Mouse (Mus musculus) T-helper 1 cell (primary cell): ENCODE results near the gene Vstm2a.

ENCODE experiments used
- in situ Hi-C: fragments of 300-600 bp; cut with MboI, MseI; formaldehyde crosslinking; loops from one replicate; pipeline ENCODE4 v1.15.1; 2025; ENCODE audit warnings: high pct_unique_total_duplicates

Gene Vstm2a

DNA sequence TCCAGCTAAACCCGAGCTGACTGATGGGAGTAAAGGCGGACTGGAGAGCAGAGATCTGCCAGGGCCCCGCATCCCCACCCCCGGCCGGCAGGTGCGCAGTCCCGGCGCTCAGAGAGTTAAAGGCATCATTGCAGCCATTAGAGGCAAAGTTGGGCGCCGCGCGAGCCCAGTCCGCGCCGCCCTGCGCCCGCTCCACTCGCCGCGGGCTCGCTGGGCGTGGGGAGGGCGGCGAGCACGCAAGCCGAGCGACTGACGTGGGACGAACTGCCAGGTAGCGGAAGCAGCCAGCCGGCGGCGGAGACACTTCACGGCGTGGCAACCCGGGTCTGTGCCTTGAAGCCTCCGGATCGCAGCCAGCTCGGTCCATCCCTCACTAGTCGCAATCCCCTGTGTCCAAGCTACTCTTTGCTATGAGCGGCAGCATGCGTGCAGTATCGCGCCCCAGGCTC, at the start of gene Vstm2a:
Gene Vstm2a (plus strand): TSS at position 252 of the 449 bp plus-strand sequence.
- in situ Hi-C loops = no loop called here

DNA sequence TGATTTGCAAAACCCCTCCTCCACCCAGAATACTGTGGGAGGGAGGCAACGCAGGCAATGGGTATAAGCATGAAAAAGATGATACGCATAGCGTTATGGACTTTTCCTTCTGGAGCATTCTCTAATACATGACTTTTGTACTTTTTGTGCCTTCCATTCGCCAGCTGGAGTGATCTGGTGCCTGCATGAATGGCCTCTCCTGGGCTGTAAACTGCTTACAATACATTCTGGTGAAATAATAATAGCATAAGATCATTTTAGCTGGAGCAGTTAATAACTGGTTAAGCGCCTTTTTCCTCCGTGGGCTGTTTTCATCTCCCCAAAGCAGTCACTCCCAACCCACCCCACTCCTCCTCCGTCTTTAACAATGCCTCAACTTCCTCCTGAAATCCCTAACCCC, 513 bp upstream of the Vstm2a start:
- in situ Hi-C loops = no loop called here

DNA sequence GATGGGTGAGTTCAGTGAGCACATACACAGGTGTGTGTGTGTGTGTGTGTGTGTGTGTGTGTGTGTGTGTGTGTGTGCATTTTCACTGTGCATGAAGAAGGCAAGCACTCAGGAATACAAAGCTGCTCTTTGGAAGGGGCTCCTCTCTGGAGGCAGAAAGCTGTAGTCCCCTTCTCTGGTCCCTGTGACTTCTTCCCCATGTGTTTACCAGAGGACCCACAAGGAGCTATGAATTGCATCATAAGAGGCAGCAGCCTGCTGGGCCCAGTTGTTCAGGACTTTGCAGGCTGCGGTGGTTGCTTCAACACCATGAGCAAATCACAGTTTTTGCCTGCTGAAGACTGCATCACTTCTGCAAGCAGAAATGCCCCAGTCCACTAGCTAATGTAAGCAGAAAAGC, 776 bp downstream of the Vstm2a start:
- in situ Hi-C loops = no loop called here

DNA sequence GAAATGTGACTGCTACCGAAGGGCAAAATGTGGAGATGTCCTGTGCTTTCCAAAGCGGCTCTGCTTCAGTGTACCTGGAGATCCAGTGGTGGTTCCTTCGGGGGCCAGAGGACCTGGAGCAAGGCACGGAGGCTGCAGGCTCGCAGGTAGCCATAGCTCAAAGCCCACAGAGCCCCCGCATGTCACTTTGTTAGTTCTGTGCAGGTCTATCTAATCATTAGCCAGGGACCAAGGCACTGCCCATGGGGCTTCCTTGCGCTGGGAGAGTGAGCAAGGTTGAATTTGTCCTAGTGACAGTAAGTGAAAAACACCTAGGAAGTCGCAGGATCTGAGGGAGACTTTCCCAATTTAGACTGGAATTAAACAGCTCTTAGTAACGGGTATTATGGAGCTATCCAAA, 2.4 kb downstream of the Vstm2a start:
- in situ Hi-C loops = no loop called here

DNA sequence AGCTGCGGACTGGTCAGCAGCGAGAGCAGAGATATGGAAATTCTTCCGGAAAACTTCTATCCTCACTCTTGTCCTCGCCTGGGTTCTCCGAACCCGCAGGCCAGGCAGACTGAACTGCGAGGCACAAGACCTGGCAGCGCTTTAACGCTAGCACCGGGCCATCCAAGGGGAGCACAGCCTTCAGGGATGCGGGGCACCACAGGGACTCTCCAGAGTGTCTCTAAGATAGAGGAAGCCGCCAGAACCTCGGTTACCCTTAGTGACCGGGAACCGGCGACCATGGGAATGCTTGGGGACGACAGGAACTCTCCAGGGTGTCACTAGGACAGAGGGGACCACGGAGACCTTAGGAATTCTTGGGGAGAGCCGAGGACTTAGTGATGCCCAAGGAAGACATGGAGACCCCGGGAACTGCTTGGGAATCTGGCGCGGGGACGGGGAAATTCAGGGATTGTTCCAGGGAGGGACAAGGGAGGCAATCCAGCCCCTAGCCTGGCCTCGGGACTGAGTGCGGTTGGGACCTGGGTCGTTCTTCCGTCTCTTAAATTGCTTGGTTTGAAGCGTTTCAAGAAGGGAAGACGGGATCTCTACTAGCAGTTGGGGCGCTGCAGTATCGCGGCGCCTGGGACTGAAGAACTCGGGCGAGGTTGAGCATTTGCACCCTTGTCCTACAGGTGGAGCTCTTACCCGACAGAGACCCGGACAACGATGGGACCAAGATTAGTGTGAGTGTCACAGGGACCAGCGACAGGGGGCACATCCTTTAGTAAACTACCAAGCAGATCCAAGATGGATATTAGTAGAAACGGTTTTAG, 3.4 kb downstream of the Vstm2a start:
- in situ Hi-C loops = no loop called here

DNA sequence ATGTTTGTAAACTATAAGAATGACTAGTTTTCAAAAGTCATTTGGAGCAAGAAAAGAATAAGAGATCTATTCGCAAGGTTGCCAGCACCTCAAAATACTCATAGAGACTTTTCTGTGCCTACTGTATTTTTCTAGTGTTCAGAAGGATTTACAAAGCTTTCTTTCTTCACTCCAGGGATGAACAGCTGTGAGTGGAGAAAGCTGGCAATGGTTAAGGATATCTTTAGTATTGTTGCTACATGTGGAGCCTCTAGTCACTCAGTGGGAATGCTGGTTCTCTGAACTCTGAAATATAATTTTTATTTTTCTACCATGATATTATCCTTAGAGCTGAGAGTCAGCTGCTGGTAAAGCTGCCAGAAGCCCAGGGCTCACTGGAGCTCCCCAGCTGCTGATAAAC, 10.9 kb downstream of the Vstm2a start:
- in situ Hi-C loops = no loop called here

DNA sequence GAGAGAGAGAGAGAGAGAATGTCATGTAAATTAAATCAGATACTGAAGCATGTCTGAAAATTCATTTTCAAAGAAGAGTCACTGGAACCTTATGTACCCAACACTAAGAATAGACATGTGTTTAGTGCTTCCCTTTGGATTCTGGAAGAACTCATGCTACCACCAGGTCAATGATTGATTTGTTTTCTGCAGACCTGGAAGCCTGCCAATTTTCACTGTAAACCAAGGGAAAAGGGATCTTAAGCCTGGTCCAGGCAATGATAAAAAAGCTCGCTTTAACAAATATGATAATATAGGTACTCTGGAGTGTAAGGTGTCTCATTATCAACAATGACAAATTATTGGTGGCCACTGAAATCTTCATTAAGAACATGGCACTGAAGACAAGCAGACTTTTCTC, 32.9 kb downstream of the Vstm2a start:
- in situ Hi-C loops = no loop called here

GRCm38 (mm10) chr11:16292960-16293359, 35.4 kb downstream of the Vstm2a start:
- in situ Hi-C loops = no loop called here

GRCm38 (mm10) chr11:16296521-16296920, 39.0 kb downstream of the Vstm2a start:
- in situ Hi-C loops = no loop called here

- in situ Hi-C loops = no loop called here
Observed at GRCm38 (mm10) chr11:16299492-16299891, 42.0 kb downstream of the Vstm2a start.

DNA sequence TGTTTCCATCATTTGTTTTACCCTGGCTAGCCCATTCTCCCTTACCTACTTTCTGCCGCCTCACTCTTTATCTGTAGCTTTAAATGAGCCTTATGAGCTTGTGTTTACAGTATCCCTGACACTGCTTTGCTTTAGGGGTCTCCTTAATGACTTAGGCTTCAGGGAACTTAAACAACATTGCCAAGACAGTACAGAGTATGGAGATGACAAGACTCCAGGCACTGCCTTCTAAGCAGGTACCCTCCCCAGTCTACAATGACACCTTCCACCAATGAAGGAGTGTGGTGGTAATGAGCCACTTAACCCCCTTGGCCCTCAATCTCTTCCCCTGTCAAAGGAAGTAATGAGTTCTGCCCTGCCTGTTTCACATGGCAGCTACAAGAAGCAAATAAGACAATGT, 42.4 kb downstream of the Vstm2a start:
- in situ Hi-C loops = no loop called here

DNA sequence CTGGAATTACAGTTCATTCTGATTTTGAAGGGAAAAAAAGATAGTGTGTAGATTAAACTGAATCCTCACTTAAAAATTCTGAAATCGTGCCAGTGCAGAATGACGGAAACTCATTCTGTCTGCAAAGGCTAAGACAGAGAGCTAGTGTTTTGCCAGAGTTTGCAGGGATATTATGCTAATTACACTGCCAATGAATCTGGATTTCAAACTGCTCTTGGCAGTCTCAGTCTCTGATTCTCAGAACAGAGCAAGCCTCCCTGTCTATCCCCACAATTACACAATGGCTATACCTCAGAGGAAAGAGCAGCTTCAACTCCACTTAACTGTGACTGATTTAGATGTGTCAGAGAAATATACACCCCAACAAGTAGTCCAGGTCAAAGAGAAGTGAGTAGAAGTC, 43.2 kb downstream of the Vstm2a start:
- in situ Hi-C loops = no loop called here

DNA sequence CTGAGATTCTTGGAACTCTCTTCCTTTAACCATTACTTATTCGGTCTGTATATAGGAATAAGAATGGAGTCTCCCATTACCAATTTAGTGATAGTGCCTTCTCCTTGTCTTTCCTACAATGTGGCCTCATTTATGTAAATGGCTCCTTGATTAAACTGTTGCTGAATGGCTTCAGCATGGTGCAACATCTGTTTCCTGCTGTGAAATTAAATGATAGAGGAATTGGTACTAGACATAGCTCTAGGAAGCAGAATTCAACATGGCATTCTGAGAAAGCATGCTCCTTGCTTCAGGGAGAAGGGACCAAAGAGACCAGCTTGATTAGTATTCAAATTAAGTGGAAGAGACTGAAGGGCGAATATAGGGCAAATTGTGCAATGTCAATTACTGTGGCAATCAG, 57.6 kb downstream of the Vstm2a start:
- in situ Hi-C loops = no loop called here

- in situ Hi-C loops = no loop called here
Observed at GRCm38 (mm10) chr11:16345179-16345578, 87.7 kb downstream of the Vstm2a start.

DNA sequence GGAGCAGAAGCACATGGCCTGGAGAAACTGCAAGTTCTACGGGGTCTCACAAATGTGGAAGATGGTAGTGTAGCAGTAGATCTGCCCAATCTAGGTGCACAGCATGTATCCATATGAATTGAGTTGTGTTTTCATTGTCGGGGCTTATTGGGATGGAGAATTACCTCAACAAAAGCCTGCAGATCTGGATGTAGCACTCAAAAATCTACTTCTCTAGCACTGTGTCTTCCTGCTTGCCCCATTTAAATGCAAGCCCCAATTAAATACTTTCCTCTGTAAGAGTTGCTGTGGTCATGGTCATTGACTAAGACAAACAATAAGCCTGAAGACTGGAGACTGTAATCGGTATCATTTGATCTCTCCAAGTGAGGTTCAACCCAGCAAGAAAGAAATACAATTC, 88.2 kb downstream of the Vstm2a start:
- in situ Hi-C loops = no loop called here

GRCm38 (mm10) chr11:16351915-16352314, 94.4 kb downstream of the Vstm2a start:
- in situ Hi-C loops = no loop called here

- in situ Hi-C loops = no loop called here
Observed at GRCm38 (mm10) chr11:16354356-16354755, 96.8 kb downstream of the Vstm2a start.

- in situ Hi-C loops = no loop called here
Observed at GRCm38 (mm10) chr11:16366852-16367587, 109.5 kb downstream of the Vstm2a start.

DNA sequence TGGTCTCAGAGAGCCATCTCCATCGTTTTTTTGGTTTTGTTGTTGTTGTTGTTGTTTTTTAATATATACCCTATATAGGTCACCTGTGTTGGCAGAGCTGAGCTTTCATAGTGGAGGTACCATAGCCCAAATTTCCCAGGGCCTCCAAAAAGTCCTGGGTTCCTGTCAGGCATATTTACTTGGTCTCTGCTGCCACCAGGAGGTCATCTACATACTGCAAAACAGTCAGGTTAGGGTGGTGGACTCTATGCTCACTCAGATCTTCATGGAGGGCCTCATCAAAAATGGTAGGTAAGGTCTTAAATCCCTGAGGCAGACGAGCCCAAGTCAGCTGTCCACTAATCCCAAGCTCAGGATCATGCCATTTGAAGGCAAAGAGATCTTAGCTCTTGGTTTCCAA, 146.1 kb downstream of the Vstm2a start:
- in situ Hi-C loops = no loop called here

DNA sequence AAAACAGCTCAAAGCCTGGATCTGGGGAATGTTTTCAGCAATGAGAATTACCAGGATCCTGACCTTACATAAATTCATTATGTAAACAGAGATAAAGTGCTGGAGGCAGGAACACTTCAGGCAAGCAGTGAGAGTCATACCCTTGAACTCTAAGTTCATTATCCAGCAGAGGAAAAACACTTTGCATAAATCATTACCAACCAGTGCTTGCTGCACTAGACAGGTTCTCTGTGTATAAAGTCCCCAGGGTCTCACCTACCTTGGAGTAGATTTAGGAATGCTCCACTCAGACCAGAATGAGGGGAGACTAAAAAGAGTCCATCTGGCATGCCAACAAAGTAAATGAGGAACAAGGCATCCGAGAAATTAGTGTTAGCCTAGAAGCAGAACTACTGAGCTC, 154.2 kb downstream of the Vstm2a start:
- in situ Hi-C loops = no loop called here

DNA sequence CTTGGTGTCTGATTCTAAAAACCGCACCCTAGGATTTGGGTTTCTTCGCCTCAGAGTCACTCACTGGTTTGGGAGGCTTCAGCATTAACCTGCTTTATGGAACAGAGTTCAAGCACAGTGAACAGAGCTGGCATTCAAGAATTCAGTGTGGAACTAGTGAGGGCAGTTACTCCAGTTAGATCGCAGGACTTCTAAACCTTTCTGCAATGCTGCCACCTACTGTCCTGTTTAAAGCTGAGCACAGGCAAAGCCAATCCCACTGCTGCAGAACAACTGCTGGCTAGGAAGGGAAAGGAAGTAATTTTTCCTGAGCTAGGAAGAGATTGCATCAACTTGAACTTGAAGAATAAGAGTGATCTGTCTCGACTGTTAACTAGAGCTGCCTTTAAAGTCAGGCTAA, 155.1 kb downstream of the Vstm2a start:
- in situ Hi-C loops = no loop called here

DNA sequence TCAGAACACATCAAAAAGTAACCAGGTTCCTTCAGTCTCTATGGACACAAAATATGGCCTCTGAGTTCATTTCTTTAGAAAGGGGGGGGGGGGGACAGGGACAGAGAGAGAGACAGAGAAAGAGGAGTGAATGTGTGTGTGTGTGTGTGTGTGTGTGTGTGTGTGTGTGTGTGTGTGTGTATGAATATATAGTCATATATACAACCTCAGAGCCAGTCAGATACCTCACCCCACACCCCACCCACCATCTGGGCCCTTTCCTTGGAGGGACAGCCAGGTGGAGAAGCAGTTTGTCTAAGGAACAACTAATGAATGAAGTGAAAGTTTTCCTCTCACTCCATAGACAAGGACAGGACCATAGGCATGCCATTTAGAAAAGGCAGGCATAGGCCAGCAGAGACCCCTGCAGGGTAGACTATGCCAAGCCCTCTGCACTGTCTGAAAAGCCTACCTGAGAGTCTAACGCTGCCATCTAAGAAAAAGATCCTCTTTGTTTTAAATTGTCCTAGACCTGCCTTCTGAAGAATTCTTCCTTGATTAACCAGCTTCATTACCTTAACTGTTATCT, 155.6 kb downstream of the Vstm2a start:
- in situ Hi-C loops = no loop called here
